13 mouse cellular contexts compared by ENCODE assay signal in genomic region chr9:99871556-99872203, GRCm38 (mm10). TPM values are rescaled to one million over a fixed set of nuclear protein-coding genes. Genes with fewer than 3 reads are reported as not detected.
DNase-seq lines count a peak whose midpoint lies in the region; ATAC-seq and TF ChIP-seq lines count a peak whose summit lies in the region.
"Had no signal": no experiment of that assay in that cellular context is flagged by ENCODE, and none has a peak within 500 bp of the region (broad histone marks: within the 10 kb centered on the region; RNA-seq: fewer than 3 reads in every experiment).

No protein-coding gene starts in this region.

- peak overlapping the region; percentile 25 for H3K4me2 ChIP-seq in heart, embryonic 15.5 days
- H3K4me2 ChIP-seq in hindbrain, embryonic 14.5 days (replicated peaks): peak overlapping the region; percentile 23

- no peak for TF ChIP-seq CTCF in brain, embryonic 14.5 days (IDR thresholded peaks at IDR 0.05; ENCODE audit: borderline replicate concordance, extremely low read depth, insufficient read depth, insufficient read length)

- H3K4me1 ChIP-seq in heart, embryonic 15.5 days (replicated peaks): peaks cover 40% of the 10 kb centered on the region
- no peaks in the 10 kb centered on the region; the same call in 1 of the 2 replicates for H3K4me1 ChIP-seq in hindbrain, embryonic 14.5 days (replicated peaks; ENCODE audit: control insufficient read depth, insufficient read depth, low read length)

- 1% methylated on average over 34 of the region's 34 CpGs for WGBS in heart, embryonic 15.5 days
- WGBS in hindbrain, embryonic 14.5 days: under 1% methylated on average over 34 of the region's 34 CpGs

- intact Hi-C loops in heart, postnatal 25 days (cut with DNase I): no loop called here
- intact Hi-C loops in left cerebral cortex, postnatal 10 days (cut with DNase I): loop anchor here (5.0 kb wide), 1 partner anchor 914 kb away; the partner anchor contains the start of gene Foxl2

- no peak overlapping the region for H3K4me3 ChIP-seq in heart, embryonic 15.5 days
- peak overlapping the region; percentile 26 for H3K4me3 ChIP-seq in hindbrain, embryonic 14.5 days (replicated peaks; ENCODE audit: low read length)

- no peak overlapping the region for H3K9ac ChIP-seq in heart, embryonic 15.5 days
- H3K9ac ChIP-seq in hindbrain, embryonic 14.5 days: peak overlapping the region; percentile 43

- no peak for ATAC-seq in heart, embryonic 15.5 days (replicated peaks; ENCODE audit: insufficient number of reproducible peaks, insufficient read depth, low FRiP score, low read depth)
- no peak for ATAC-seq in hindbrain, embryonic 14.5 days (ENCODE audit: low FRiP score)

- no peak overlapping the region for H3K27ac ChIP-seq in heart, embryonic 15.5 days
- H3K27ac ChIP-seq in hindbrain, embryonic 14.5 days: peak overlapping the region; percentile 62

- TF ChIP-seq POLR2A in brain, embryonic 14.5 days (IDR thresholded peaks at IDR 0.05; ENCODE audit: borderline replicate concordance, extremely low read depth, insufficient read depth, insufficient read length, poor library complexity, severe bottlenecking): no peak

- DNase-seq in heart, postnatal 25 days (ENCODE audit: low spot score): no peak
- DNase-seq in brain, embryonic 14.5 days (ENCODE audit: low read depth): peak; percentile 52
- DNase-seq in hindbrain, embryonic 14.5 days (ENCODE audit: low spot score): no peak
- DNase-seq in neural tube, embryonic 10.5 days (ENCODE audit: extremely low spot score, low spot score): peak; percentile 72
- no peak for DNase-seq in left cerebral cortex, postnatal 10 days (ENCODE audit: extremely low spot score in 1 of 2, low spot score in 2 of 2)
- DNase-seq in lung, adult 18-20 months: no peak
- DNase-seq in c-Kit-positive CD71-positive TER-119-positive erythroid progenitor cells, embryonic 14.5 days (ENCODE audit: low spot score): no peak
- DNase-seq: heart, postnatal 14 days; lung, postnatal 4 days; thymus, postnatal 14 days had no signal

- H3K9me3 ChIP-seq in heart, embryonic 15.5 days (replicated peaks): no peaks in the 10 kb centered on the region
- no peaks in the 10 kb centered on the region for H3K9me3 ChIP-seq in hindbrain, embryonic 14.5 days (ENCODE audit: control insufficient read depth, low read length)

- no peaks in the 10 kb centered on the region for H3K36me3 ChIP-seq in heart, embryonic 15.5 days
- no peaks in the 10 kb centered on the region for H3K36me3 ChIP-seq in hindbrain, embryonic 14.5 days (replicated peaks; ENCODE audit: control insufficient read depth, insufficient read depth)

- peaks cover 99% of the 10 kb centered on the region for H3K27me3 ChIP-seq in heart, embryonic 15.5 days
- H3K27me3 ChIP-seq in hindbrain, embryonic 14.5 days (ENCODE audit: control insufficient read depth, insufficient read depth, low read length): peaks cover 92% of the 10 kb centered on the region
- H3K27me3 ChIP-seq: CH12.LX had no signal

RNA-seq across cellular contexts. Expression of gene Sox14, which starts 4.3 kb away (rescaled TPM):
- polyA plus RNA-seq in heart, embryonic 15.5 days (2015; fragmentation: Nextera tagmentation; extraction: Ambion mirVana): not detected in 2 replicates
- not detected for total RNA-seq in heart, postnatal 25 days (2021)
- polyA plus RNA-seq in brain, embryonic 14.5 days (2012; rRNA removed): 28.5 and 37.0 TPM in 2 replicates
- polyA plus RNA-seq in hindbrain, embryonic 14.5 days (2014; fragmentation: Nextera tagmentation; extraction: Ambion mirVana): 9.8 and 9.9 TPM in 2 replicates
- total RNA-seq in left cerebral cortex, postnatal 10 days (2021): not detected
- total RNA-seq: CH12.LX; heart, postnatal 14 days; layer of hippocampus, postnatal 25 days had no signal

Comparison
In these comparisons a context has a peak if more than half of its experiments do, and no peak if none do; other contexts are left out.
1. DNase-seq: peak in brain, embryonic 14.5 days (single experiment) and neural tube, embryonic 10.5 days (single experiment); none in heart, postnatal 25 days (single experiment), hindbrain, embryonic 14.5 days (single experiment), left cerebral cortex, postnatal 10 days (0 of 2), lung, adult 18-20 months (0 of 2) and c-Kit-positive CD71-positive TER-119-positive erythroid progenitor cells, embryonic 14.5 days (single experiment).
2. RNA of gene Sox14, which starts 4.3 kb away (polyA plus RNA-seq): 28.5 to 37.0 TPM in brain, embryonic 14.5 days and 9.8 to 9.9 TPM in hindbrain, embryonic 14.5 days; not detected in heart, embryonic 15.5 days; every median in the first group is over 10 times any median in the second.